Mouse (Mus musculus) gastrocnemius, adult 2 months (tissue): ENCODE data around the gene 4930469K13Rik. TPM values are rescaled to one million over a fixed set of nuclear protein-coding genes. Genes with fewer than 3 reads are reported as not detected.

Experiments used
- DNase-seq: peaks from one replicate; pipeline ENCODE4 v3.0.0; 2022
- H3K27ac ChIP-seq: fragments of 200-600 bp; 2 replicates; pipeline ENCODE4 v1.8.1; 2022; ENCODE audit warnings: mild to moderate bottlenecking
- H3K4me3 ChIP-seq: fragments of 200-600 bp; 2 replicates; pipeline ENCODE4 v1.8.1; 2022; ENCODE audit warnings: mild to moderate bottlenecking, moderate library complexity
- CTCF ChIP-seq: fragments of 200-600 bp; IDR thresholded peaks from 2 replicates; pipeline ENCODE4 v1.8.1; 2022; ENCODE audit warnings: antibody characterized with exemption, mild to moderate bottlenecking, moderate library complexity
- intact Hi-C: fragments of 180-260 bp; cut with DNase I; formaldehyde crosslinking; loops from one replicate; pipeline ENCODE4 v1.15.1; 2025
- total RNA-seq, 2 experiments: library from RNA; stranded (reverse); gene quantifications; 2 replicates each; pipeline ENCODE4 v1.2.3; 2021

The 4930469K13Rik gene
- total RNA-seq, 2 experiments from 2014 or later = not detected

- H3K4me3 ChIP-seq = peak within 1 kb of the TSS; percentile 39
- peak; percentile 90 for DNase-seq
- intact Hi-C loops = no loop called here
- 0 out of 2 replicates have a peak within 1 kb of the TSS, but pooled peaks have one; percentile 46 for H3K27ac ChIP-seq
- no peak for TF ChIP-seq CTCF
Observed at GRCm38 (mm10) chr11:33992938-33993337, 105.4 kb downstream of the 4930469K13Rik start, which contains the start of gene Kcnip1. Gene Kcnip1, minus strand, starts transcription at chr11:33993152.

DNA sequence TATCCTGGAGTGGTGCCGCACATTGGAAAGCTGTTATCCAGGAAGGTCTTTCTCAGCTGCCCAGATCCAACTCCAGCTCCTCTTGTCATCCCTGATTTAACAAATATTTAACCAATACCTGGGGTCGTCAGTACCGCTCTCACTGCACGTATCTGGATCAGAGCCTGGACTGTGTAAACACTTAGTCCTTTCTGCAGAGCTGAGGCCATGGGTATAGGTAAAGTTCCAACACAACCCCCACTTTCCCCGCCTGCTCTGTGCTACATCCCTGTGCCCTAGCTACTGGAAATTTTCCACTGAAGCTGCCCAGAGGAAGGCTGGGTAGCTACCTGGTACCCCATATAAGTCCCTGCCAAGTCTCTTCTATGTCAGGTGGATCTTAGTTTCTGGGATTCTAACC lies 108.4 kb downstream of the 4930469K13Rik start:
- Histone ChIP-seq H3K27ac (no peak overlapping the region), H3K4me3 (no peak overlapping the region)
- TF ChIP-seq CTCF = no peak
- intact Hi-C loops = no loop called here
- DNase-seq = no peak

GRCm38 (mm10) chr11:33986525-33986924 lies 111.8 kb downstream of the 4930469K13Rik start:
- intact Hi-C loops = no loop called here
- no peak for TF ChIP-seq CTCF
- no peak for DNase-seq
- no peak overlapping the region for H3K27ac ChIP-seq
- H3K4me3 ChIP-seq = no peak overlapping the region

DNA sequence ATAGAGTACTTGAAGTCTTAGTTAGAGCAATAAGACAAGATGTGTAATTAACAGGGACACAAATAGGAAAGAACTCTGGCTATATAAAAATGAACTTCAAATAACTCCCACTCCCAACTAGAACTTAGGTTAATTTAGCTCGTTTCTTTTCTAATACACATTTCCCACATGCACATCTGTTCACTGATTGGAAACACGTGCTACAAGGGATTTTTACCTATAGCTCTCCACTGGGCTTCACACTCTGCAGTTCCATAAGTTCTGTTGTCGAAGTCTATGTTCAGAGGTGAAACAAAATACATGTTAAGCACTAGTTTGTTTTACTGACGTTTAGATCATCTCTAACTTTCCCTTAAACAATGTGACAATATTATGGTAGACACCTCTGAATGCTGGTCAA lies 118.2 kb downstream of the 4930469K13Rik start:
- intact Hi-C loops = no loop called here
- TF ChIP-seq CTCF = no peak
- H3K27ac ChIP-seq = no peak overlapping the region
- DNase-seq = no peak
- H3K4me3 ChIP-seq = no peak overlapping the region

GRCm38 (mm10) chr11:33975121-33975520 lies 123.2 kb downstream of the 4930469K13Rik start:
- DNase-seq = no peak
- Histone ChIP-seq H3K27ac (no peak overlapping the region), H3K4me3 (no peak overlapping the region)
- intact Hi-C loops = no loop called here
- no peak for TF ChIP-seq CTCF

- no peak for TF ChIP-seq CTCF
- H3K4me3 ChIP-seq = no peak overlapping the region
- no peak for DNase-seq
- H3K27ac ChIP-seq = no peak overlapping the region
- intact Hi-C loops = no loop called here
Observed at GRCm38 (mm10) chr11:33974341-33975040, 123.9 kb downstream of the 4930469K13Rik start.

DNA sequence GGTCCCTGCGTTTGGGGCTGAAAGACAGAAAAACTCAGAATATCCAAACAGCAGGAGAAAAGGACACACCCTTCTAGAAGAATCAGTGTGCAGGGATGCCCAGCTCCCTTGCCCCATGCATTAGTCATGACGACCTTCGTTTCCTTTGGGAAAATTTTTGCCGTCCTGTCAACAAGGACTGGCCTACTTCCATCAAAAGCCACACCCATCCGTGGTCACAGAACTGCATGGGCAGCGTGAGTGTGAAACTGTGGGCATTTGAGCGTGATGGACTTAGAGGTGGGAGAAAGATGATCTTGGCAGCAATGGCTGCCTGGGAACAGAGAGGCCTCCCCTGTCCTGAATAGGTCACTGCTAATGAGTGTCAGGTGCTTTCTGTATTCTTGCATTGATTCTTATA lies 126.2 kb downstream of the 4930469K13Rik start:
- no peak for DNase-seq
- Histone ChIP-seq H3K27ac (no peak overlapping the region), H3K4me3 (no peak overlapping the region)
- no peak for TF ChIP-seq CTCF
- intact Hi-C loops = no loop called here

DNA sequence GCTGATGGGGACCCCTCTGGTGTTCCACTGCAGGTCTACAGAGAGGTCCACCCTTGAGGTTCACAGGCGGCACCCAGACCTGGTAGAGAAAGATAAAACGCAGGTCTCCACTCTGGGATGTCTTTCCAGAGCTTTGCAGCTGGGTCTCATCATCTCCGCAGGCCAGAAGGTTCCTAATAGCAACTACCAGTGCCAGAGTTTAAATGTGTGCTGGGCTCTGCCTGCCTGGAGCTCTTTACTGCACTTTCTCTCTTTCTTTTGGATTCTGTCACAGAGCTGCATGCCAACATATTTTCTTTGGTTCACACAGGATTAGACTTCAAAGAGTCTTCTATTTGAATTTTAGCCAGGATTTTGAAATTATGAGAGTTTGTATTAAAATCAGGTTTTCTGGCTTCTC lies 129.2 kb downstream of the 4930469K13Rik start:
- no peak overlapping the region for H3K4me3 ChIP-seq
- intact Hi-C loops = no loop called here
- no peak for TF ChIP-seq CTCF
- H3K27ac ChIP-seq = no peak overlapping the region
- DNase-seq = no peak

- no peak overlapping the region for H3K27ac ChIP-seq
- DNase-seq = no peak
- H3K4me3 ChIP-seq = no peak overlapping the region
- intact Hi-C loops = no loop called here
- TF ChIP-seq CTCF = no peak
Observed at GRCm38 (mm10) chr11:33967708-33968107, 130.6 kb downstream of the 4930469K13Rik start.

DNA sequence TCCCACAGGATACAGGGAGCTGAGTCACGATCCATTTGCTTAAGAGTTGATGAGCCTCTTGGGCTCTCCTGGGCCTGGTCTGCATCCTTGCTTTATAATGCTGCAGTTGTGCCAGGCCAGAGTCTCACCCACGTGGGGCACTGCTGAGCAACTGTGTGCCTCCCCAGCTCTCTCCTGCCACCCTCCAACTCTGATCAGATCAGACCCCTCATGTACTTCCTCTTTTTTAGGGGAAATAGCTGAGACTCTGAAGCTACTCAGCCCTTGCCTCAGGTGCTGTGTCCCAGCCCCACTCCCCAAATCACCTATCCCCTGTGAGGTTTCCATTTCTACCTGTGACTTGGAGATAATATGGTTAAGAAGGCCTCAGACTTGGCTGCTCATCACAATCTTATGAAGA lies 133.0 kb downstream of the 4930469K13Rik start:
- no peak overlapping the region for H3K4me3 ChIP-seq
- no peak for DNase-seq
- intact Hi-C loops = no loop called here
- H3K27ac ChIP-seq = no peak overlapping the region
- no peak for TF ChIP-seq CTCF

DNA sequence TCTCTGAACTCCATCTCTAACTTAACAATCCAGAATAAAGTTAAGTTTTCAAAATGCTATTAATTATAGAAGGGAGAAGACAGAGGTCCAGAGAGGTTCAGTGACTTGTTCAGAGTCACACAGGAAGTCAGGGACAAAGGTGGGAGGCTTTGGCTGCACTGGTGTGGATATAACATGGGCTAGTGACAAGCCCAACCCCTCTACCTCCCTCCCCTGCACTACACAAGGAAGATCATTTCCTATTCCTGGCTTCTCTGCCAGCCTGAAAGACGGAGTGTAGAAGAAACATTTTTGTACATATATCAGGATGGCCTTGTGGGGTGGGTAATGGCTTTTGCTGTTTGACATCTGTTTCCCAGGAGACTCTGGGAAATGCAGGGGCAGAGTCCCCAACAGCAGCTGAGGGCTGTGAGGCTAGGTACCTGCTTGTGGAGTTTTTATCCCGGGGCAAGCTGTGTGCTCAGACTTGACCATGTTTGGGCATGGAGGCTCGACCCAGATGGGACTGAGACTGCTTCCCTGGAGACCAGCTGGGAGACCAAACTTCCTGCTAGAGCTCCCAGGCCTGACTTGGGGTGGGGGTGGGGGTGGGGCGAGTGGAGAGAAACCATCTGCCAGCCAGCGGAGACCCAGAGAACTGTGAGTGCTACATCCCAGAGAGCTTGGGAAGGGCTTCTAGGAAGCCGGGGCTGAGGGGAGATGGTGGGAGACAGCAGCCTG lies 135.5 kb downstream of the 4930469K13Rik start, which contains the start of gene Kcnmb1:
Gene Kcnmb1, plus strand, starts transcription at position 326 of the 720 bp plus-strand sequence.
- no peak for DNase-seq
- Histone ChIP-seq H3K4me3 (no peak within 1 kb of the TSS), H3K27ac (peak within 1 kb of the TSS; percentile 31; the same call in 1 of the 2 replicates)
- TF ChIP-seq CTCF = no peak
- intact Hi-C loops = no loop called here

- intact Hi-C loops = no loop called here
- Histone ChIP-seq H3K4me3 (no peak overlapping the region), H3K27ac (no peak overlapping the region)
- no peak for TF ChIP-seq CTCF
- no peak for DNase-seq
Observed at GRCm38 (mm10) chr11:33962178-33962577, 136.2 kb downstream of the 4930469K13Rik start.

DNA sequence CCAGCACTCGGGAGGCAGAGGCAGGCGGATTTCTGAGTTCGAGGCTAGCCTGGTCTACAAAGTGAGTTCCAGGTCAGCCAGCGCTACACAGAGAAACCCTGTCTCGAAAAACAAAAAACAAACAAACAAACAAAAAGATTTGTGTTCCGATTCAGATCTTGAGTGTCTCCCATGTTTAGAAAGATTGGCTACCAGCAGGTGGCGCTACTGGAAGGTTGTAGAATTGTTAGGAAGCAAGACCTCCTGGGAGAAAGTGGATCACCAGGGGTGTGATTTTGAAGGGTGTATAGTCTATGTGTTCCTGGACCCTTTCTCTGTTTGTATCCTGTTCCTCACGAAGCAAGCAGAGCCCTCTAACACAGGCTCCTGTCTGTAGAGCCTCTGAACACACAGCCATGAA lies 139.6 kb downstream of the 4930469K13Rik start:
- no peak overlapping the region for H3K4me3 ChIP-seq
- intact Hi-C loops = no loop called here
- TF ChIP-seq CTCF = peak; percentile 66
- peak; percentile 53 for DNase-seq
- no peak overlapping the region for H3K27ac ChIP-seq

- Histone ChIP-seq H3K27ac (no peak overlapping the region), H3K4me3 (no peak overlapping the region)
- no peak for TF ChIP-seq CTCF
- no peak for DNase-seq
- intact Hi-C loops = no loop called here
Observed at GRCm38 (mm10) chr11:33957595-33957994, 140.8 kb downstream of the 4930469K13Rik start.
